Mouse (Mus musculus): ENCODE measurements around the gene Lrrc28.

Gene Lrrc28

GRCm38 (mm10) chr7:67645681-67646014 lies 580 bp upstream of the Lrrc28 start:
- 1% methylated on average over 15 of the region's 15 CpGs for WGBS

- WGBS: 13% methylated on average over 8 of the region's 8 CpGs
Measured at GRCm38 (mm10) chr7:67644291-67644690, 777 bp downstream of the Lrrc28 start.

GRCm38 (mm10) chr7:67642955-67643354 lies 2.1 kb downstream of the Lrrc28 start:
- WGBS: 95% methylated on average over 9 of the region's 9 CpGs

GRCm38 (mm10) chr7:67639006-67639405 lies 6.1 kb downstream of the Lrrc28 start:
- WGBS: 62% methylated on average over 3 of the region's 3 CpGs

GRCm38 (mm10) chr7:67636161-67636560 lies 8.9 kb downstream of the Lrrc28 start:
- 76% methylated on average over 2 of the region's 2 CpGs for WGBS

- WGBS: 94% methylated on average over 3 of the region's 3 CpGs
Measured at GRCm38 (mm10) chr7:67634210-67634609, 10.9 kb downstream of the Lrrc28 start.

GRCm38 (mm10) chr7:67632380-67632779 lies 12.7 kb downstream of the Lrrc28 start:
- 89% methylated on average over 5 of the region's 5 CpGs for WGBS

- WGBS: 11% methylated on average over 2 of the region's 2 CpGs
Measured at GRCm38 (mm10) chr7:67630817-67631216, 14.3 kb downstream of the Lrrc28 start.

GRCm38 (mm10) chr7:67629681-67630080 lies 15.4 kb downstream of the Lrrc28 start:
- 77% methylated on average over 5 of the region's 5 CpGs for WGBS

- 94% methylated on average over 5 of the region's 5 CpGs for WGBS
Measured at GRCm38 (mm10) chr7:67626671-67627070, 18.4 kb downstream of the Lrrc28 start.

- WGBS: 81% methylated on average over 3 of the region's 3 CpGs
Measured at GRCm38 (mm10) chr7:67622151-67622550, 22.9 kb downstream of the Lrrc28 start.

- 41% methylated on average over 4 of the region's 4 CpGs for WGBS
Measured at GRCm38 (mm10) chr7:67619836-67620235, 25.2 kb downstream of the Lrrc28 start.

- 94% methylated on average over 3 of the region's 3 CpGs for WGBS
Measured at GRCm38 (mm10) chr7:67618316-67618715, 26.8 kb downstream of the Lrrc28 start.

GRCm38 (mm10) chr7:67617646-67618045 lies 27.4 kb downstream of the Lrrc28 start:
- WGBS: 96% methylated on average over 10 of the region's 10 CpGs

GRCm38 (mm10) chr7:67616890-67617289 lies 28.2 kb downstream of the Lrrc28 start:
- WGBS: 74% methylated on average over 4 of the region's 4 CpGs

- WGBS: 81% methylated on average over 7 of the region's 7 CpGs
Measured at GRCm38 (mm10) chr7:67614464-67614861, 30.6 kb downstream of the Lrrc28 start.

GRCm38 (mm10) chr7:67613795-67614463 lies 31.1 kb downstream of the Lrrc28 start:
- WGBS: 53% methylated on average over 10 of the region's 10 CpGs

GRCm38 (mm10) chr7:67608348-67609024 lies 36.6 kb downstream of the Lrrc28 start:
- 84% methylated on average over 4 of the region's 4 CpGs for WGBS

GRCm38 (mm10) chr7:67607669-67608347 lies 37.3 kb downstream of the Lrrc28 start:
- 79% methylated on average over 5 of the region's 5 CpGs for WGBS

GRCm38 (mm10) chr7:67606250-67606649 lies 38.8 kb downstream of the Lrrc28 start:
- WGBS: 74% methylated on average over 1 of the region's 1 CpGs

GRCm38 (mm10) chr7:67605114-67605513 lies 40.0 kb downstream of the Lrrc28 start:
- WGBS: 82% methylated on average over 6 of the region's 6 CpGs

GRCm38 (mm10) chr7:67598050-67598449 lies 47.0 kb downstream of the Lrrc28 start:
- 53% methylated on average over 3 of the region's 3 CpGs for WGBS

GRCm38 (mm10) chr7:67596961-67597360 lies 48.1 kb downstream of the Lrrc28 start:
- WGBS: 67% methylated on average over 1 of the region's 1 CpGs

All from cerebral cortex, adult 2 months (tissue).